Mouse (Mus musculus): ENCODE data around the gene Art1. TPM values are rescaled to one million over a fixed set of nuclear protein-coding genes. Genes with fewer than 3 reads are reported as not detected.

Gene Art1
- not detected for polyA plus RNA-seq (2012; fragmentation: generic; extraction: Trizol)

GRCm38 (mm10) chr7:102101487-102101886 lies at the start of gene Art1:
Gene Art1 (plus strand): TSS chr7:102101743.

GRCm38 (mm10) chr7:102065046-102065891 lies 36.3 kb upstream of the Art1 start, which contains the start of the genes Rnf121, Xndc1 and Xntrpc:
Gene Rnf121 (minus strand): TSS chr7:102065469.
Gene Xndc1 (plus strand): TSS chr7:102065511.
Gene Xntrpc (plus strand): TSS chr7:102065713.

GRCm38 (mm10) chr7:102082816-102083215 lies 18.7 kb upstream of the Art1 start, which contains the start of gene Trpc2:
Gene Trpc2 (plus strand): TSS chr7:102083116.

GRCm38 (mm10) chr7:102109171-102109570 lies 7.6 kb downstream of the Art1 start, which contains the start of gene Art5:
Gene Art5 (minus strand): TSS chr7:102109489.

DNA sequence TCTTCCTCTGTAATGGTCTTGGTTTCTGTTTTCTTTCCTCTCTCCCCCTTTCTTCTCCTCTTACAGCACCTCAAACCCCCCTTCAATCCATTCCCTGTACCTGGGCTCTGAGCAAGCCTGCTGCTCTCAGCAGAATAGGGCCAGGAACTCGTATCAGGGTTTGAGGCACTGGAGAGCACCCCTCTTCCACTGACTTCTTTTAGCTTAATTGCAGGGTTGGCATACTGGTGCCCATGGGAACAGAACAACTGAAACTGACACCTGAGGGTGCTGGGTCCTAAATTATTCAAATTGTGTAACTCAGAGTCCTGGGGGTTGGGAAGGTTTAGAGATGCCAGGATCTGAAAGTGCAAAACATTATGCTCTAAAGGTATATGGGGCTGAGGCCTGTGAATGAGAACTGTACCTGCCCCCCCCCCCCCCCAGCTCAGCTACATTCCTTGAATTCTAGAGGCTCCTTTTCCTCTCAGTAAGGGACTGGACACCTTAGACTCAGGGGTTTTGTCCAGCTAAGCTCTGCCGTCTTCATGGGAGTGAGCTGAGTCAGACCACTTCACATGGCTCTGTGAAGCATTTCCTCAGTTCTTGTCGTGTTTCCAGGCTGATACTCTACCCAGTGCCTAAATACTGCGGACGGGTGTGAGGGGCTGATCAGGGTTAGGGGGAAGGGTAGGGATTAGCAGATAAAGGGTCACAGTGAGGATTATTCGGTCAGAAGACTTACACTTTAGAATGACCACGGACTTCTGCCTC lies 15.2 kb downstream of the Art1 start, which contains the start of gene Chrna10:
Chrna10 (minus strand) TSS at position 250 of the 753 bp plus-strand sequence.

Other genes starting within 250 kb of the Art1 start
- not detected for gene Folr2, start 244.5 kb upstream of the Art1 start, polyA plus RNA-seq (2012; fragmentation: generic; extraction: Trizol)
- 100 to 1,000 TPM in 1 of 2 experiments, 10 to 100 TPM in 1; 56.8 to 127 TPM for gene Anapc15, start 238.0 kb upstream of the Art1 start, polyA plus RNA-seq (2012; fragmentation: generic; extraction: Trizol)
- gene Folr1, start 231.0 kb upstream of the Art1 start, polyA plus RNA-seq (2012; fragmentation: generic; extraction: Trizol): under 1 TPM; 0.40 to 0.68 TPM
- gene Lamtor1, start 195.8 kb upstream of the Art1 start, polyA plus RNA-seq (2012; fragmentation: generic; extraction: Trizol): 100 to 1,000 TPM; 173 to 237 TPM
- gene Tomt, start 195.4 kb upstream of the Art1 start, polyA plus RNA-seq (2012; fragmentation: generic; extraction: Trizol): under 1 TPM in 1 of 2 experiments, not detected in 1; 0.06 TPM
- gene Lrrc51, start 167.8 kb upstream of the Art1 start, polyA plus RNA-seq (2012; fragmentation: generic; extraction: Trizol): 10 to 100 TPM in 1 of 2 experiments, 1 to 10 TPM in 1; 7.3 to 15.6 TPM
- gene Numa1, start 167.6 kb upstream of the Art1 start, polyA plus RNA-seq (2012; fragmentation: generic; extraction: Trizol): 100 to 1,000 TPM in 1 of 2 experiments, 10 to 100 TPM in 1; 21.1 to 120 TPM
- 1 to 10 TPM in 1 of 2 experiments, under 1 TPM in 1; 0.20 to 1.9 TPM for gene Il18bp, start 83.1 kb upstream of the Art1 start, polyA plus RNA-seq (2012; fragmentation: generic; extraction: Trizol)
- 10 to 100 TPM; 15.1 to 36.4 TPM for gene Rnf121, start 36.3 kb upstream of the Art1 start, polyA plus RNA-seq (2012; fragmentation: generic; extraction: Trizol)
- gene Xndc1, start 36.2 kb upstream of the Art1 start, polyA plus RNA-seq (2012; fragmentation: generic; extraction: Trizol): 10 to 100 TPM in 1 of 2 experiments, 1 to 10 TPM in 1; 4.7 to 10.9 TPM
- gene Xntrpc, start 36.0 kb upstream of the Art1 start, polyA plus RNA-seq (2012; fragmentation: generic; extraction: Trizol): under 1 TPM; 0.01 to 0.67 TPM
- gene Trpc2, start 18.6 kb upstream of the Art1 start, polyA plus RNA-seq (2012; fragmentation: generic; extraction: Trizol): not detected
- not detected for gene Art5, start 7.7 kb downstream of the Art1 start, polyA plus RNA-seq (2012; fragmentation: generic; extraction: Trizol)
- under 1 TPM in 1 of 2 experiments, not detected in 1; 0.02 TPM for gene Chrna10, start 15.1 kb downstream of the Art1 start, polyA plus RNA-seq (2012; fragmentation: generic; extraction: Trizol)
- gene Nup98, start 108.4 kb downstream of the Art1 start, polyA plus RNA-seq (2012; fragmentation: generic; extraction: Trizol): 10 to 100 TPM in 1 of 2 experiments, 1 to 10 TPM in 1; 2.0 to 12.2 TPM
- 10 to 100 TPM; 12.0 to 43.4 TPM for gene Pgap2, start 108.5 kb downstream of the Art1 start, polyA plus RNA-seq (2012; fragmentation: generic; extraction: Trizol)
- 100 to 1,000 TPM; 117 to 137 TPM for gene Rhog, start 154.3 kb downstream of the Art1 start, polyA plus RNA-seq (2012; fragmentation: generic; extraction: Trizol)
- 10 to 100 TPM in 1 of 2 experiments, 1 to 10 TPM in 1; 4.8 to 35.1 TPM for gene Stim1, start 166.1 kb downstream of the Art1 start, polyA plus RNA-seq (2012; fragmentation: generic; extraction: Trizol)

All from C3H10T1/2 (cell line).